Mouse (Mus musculus): ENCODE results near the gene Wdr78.

- TF ChIP-seq CTCF (IDR thresholded peaks at IDR 0.05; ENCODE audit: low read depth): no peak
- TF ChIP-seq EP300 (IDR thresholded peaks at IDR 0.05; ENCODE audit: low read depth): no peak
Observed at GRCm38 (mm10) chr4:103026621-103027020, 87.7 kb downstream of the Wdr78 start, which contains the start of gene Insl5.
